Mouse (Mus musculus) urinary bladder, postnatal 25 days (tissue): ENCODE data around the gene Rarres2.
"Not testable (repeated sequence)": the region's sequence is repeated elsewhere in the genome, so short reads cannot be mapped to it uniquely, and the experiment has no call there.

Source experiments
- DNase-seq: peaks from one replicate; pipeline ENCODE4 v3.0.0; 2022; ENCODE audit warnings: low spot score

Rarres2 gene

DNA sequence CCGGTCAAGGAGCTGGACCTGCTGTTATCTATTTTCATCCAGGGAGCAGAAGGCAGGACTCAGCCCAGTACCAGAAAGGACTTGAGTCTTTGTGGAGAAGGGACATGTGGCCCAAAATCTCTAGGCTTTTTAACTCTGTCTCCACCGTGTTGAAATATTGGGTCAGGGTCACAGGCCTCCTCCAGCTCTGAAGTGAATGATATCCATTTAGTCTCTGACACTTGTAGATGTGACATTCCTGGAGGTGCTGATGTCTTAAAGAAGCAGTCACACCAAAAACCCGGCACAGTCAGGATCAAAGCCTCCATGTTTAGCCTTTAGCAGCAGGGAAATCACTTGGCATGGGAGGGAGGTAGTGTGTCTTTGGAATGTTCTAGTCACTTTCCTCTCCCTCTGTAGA lies 31.9 kb downstream of the Rarres2 start:
- no peak for DNase-seq

DNA sequence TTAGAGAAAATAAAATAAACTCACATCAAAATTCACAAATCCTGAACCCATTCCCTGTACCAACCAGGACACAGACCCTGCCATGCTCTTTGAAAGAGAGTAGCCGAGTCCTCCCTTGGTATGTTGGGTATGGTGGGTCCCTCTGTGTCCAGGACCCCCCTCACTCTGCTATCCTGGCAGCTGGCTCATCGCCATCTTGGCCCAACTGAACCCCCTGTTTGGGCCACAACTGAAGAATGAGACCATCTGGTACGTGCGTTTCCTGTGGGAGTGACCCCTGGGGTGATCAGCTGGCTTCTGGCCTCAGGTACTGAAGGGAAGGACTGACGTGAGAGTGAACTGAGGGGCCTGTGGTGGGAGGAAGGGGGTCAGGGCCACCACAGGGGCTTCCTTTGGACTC lies 32.7 kb downstream of the Rarres2 start:
- DNase-seq, result no peak

- DNase-seq, result peak; percentile 73
Measured at GRCm38 (mm10) chr6:48538841-48539737, 33.5 kb downstream of the Rarres2 start.

GRCm38 (mm10) chr6:48537105-48537954 lies 35.3 kb downstream of the Rarres2 start, which contains the start of gene Atp6v0e2:
Gene Atp6v0e2 (plus strand): TSS chr6:48537615.
- peak; percentile 75 for DNase-seq

- no peak for DNase-seq
Measured at GRCm38 (mm10) chr6:48536091-48536490, 36.5 kb downstream of the Rarres2 start.

DNA sequence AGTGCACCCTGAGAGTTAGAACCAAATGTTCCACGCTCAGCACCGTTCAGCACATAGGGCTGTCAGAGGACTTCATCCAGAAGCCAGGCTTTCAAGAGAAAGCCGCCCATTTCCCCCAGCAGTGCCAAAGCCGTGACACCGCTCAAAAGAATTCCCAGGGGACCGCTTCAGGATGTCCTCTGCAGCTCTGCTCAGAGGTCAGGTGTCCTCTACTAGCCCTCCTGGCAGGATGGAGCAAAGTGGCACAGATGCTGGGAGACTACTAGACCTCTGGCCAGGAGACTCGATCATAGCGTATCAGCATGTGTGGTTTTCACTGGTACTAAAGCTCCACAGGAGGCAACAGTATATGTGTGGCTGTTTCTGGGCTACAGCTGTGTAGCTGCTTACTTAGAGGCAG lies 37.7 kb downstream of the Rarres2 start:
- DNase-seq, result no peak

- DNase-seq, result no peak
Measured at GRCm38 (mm10) chr6:48533475-48533874, 39.1 kb downstream of the Rarres2 start.

DNA sequence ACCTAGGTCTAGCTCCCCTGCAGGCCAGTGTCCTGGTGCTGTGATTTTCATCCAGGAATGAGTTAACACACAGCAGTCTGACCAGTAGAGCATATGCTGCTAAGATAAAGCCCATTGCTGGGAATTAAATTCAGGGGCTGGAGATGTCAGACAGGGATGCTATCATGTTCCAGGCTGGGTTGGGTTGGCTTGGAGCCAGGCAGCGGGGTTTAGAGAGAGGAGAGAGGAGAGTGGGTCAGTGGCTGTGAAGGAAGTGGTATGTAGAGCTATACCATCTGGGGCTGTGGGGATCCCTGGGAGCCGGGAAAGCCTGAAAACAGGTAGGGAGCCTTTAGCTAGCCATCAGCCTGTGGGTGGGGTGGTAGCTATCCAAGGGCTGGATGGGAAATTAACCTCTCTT lies 41.7 kb downstream of the Rarres2 start:
- no peak for DNase-seq

GRCm38 (mm10) chr6:48529871-48530440 lies 42.6 kb downstream of the Rarres2 start:
- no peak for DNase-seq

GRCm38 (mm10) chr6:48529261-48529660 lies 43.3 kb downstream of the Rarres2 start:
- no peak for DNase-seq

DNA sequence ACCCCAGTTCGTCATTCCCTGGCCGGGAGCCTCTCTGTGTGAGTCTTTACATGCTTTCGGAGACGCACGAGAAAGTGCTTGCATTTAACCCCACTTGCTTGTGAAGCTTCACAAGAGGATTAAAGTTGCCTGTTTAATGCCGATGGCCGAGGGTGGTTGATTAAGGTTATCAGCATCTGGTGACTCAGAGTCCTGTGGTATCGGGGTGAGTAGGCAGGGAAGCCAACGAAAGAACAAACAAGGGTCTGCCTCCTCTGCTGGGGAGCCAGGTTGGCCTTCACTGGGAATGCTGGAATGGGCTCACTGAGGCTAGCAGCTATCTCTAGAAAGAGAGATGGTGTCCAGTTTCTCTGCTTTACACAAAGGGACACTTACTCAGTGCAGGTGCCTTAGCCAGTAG lies 44.7 kb downstream of the Rarres2 start:
- no peak for DNase-seq

DNA sequence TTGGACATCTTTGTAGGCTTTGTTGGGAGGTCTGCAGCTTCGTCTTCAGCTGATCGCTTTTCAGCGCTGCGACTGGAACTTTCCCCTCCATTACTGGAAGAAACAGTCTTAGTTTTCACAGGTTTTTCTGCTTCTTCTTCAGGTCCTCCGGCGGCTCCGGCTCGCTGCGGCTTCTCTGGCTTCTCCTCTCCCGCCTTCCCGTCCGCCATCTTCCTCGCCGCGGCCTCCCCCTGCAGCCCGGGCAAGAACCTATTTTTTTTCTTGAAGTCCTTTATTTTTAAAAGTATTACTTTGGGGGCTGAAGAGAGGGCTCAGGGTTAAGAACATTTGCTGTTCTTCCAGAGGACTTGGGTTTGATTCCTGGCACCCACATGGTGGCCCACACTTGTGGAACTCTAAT lies 47.7 kb downstream of the Rarres2 start:
- DNase-seq, result not testable (repeated sequence)
